Comparison of ENCODE assay signal across 9 mouse cellular contexts in genomic region chr5:64345181-64345735, GRCm38 (mm10).
DNase-seq lines count a peak whose midpoint lies in the region; ATAC-seq lines count a peak whose summit lies in the region.
"Had no signal": no experiment of that assay in that cellular context is flagged by ENCODE, and none has a peak within 500 bp of the region (broad histone marks: within the 10 kb centered on the region; RNA-seq: fewer than 3 reads in every experiment).

No protein-coding gene starts in this region.

- peak; percentile 66 for ATAC-seq in kidney, embryonic 14.5 days (ENCODE audit: low FRiP score, low TSS enrichment)

- H3K9me3 ChIP-seq in embryonic facial prominence, embryonic 10.5 days = no peaks in the 10 kb centered on the region
- H3K9me3 ChIP-seq in kidney, embryonic 14.5 days (ENCODE audit: control insufficient read depth, low read length) = no peaks in the 10 kb centered on the region

- H3K4me3 ChIP-seq in embryonic facial prominence, embryonic 10.5 days = no peak overlapping the region
- H3K4me3 ChIP-seq in kidney, embryonic 14.5 days (ENCODE audit: low read length) = no peak overlapping the region
- H3K4me3 ChIP-seq: erythroblast, embryonic 14.5 days had no signal

- 61% methylated on average over 16 of the region's 16 CpGs for WGBS in embryonic facial prominence, embryonic 10.5 days
- WGBS in kidney, embryonic 14.5 days = 35% methylated on average over 16 of the region's 16 CpGs

- no peak overlapping the region for H3K9ac ChIP-seq in kidney, embryonic 14.5 days (ENCODE audit: low read depth, low read length)

- peak; percentile 40 for DNase-seq in ZHBTc4 (ENCODE audit: low read depth, low spot score)
- DNase-seq in embryonic facial prominence, embryonic 10.5 days (ENCODE audit: low spot score) = peak; percentile 42
- DNase-seq in lung, postnatal 14 days = peak; percentile 25
- DNase-seq in retina, embryonic 14.5 days (ENCODE audit: low spot score) = no peak
- DNase-seq in cerebellum, postnatal 14 days = no peak
- no peak for DNase-seq in right cerebral cortex, postnatal 36 days (ENCODE audit: low spot score in 2 of 2)
- DNase-seq: thymus, adult 18-20 months had no signal

- peaks cover 23% of the 10 kb centered on the region for H3K4me1 ChIP-seq in embryonic facial prominence, embryonic 10.5 days
- H3K4me1 ChIP-seq in kidney, embryonic 14.5 days (ENCODE audit: control insufficient read depth, insufficient read depth, low read length) = peaks cover 12% of the 10 kb centered on the region

- H3K36me3 ChIP-seq in embryonic facial prominence, embryonic 10.5 days (replicated peaks) = peaks cover 66% of the 10 kb centered on the region
- H3K36me3 ChIP-seq in kidney, embryonic 14.5 days (ENCODE audit: control insufficient read depth, insufficient read depth, low read length) = peaks cover 27% of the 10 kb centered on the region

- peak overlapping the region; percentile 37; the same call in 1 of the 2 replicates for H3K27ac ChIP-seq in embryonic facial prominence, embryonic 10.5 days (replicated peaks)
- H3K27ac ChIP-seq in kidney, embryonic 14.5 days (ENCODE audit: low read depth, low read length) = peak overlapping the region; percentile 57; the same call in 1 of the 2 replicates

- no peaks in the 10 kb centered on the region for H3K27me3 ChIP-seq in embryonic facial prominence, embryonic 10.5 days (replicated peaks; ENCODE audit: low read depth, poor library complexity, severe bottlenecking)
- no peaks in the 10 kb centered on the region for H3K27me3 ChIP-seq in kidney, embryonic 14.5 days (ENCODE audit: control insufficient read depth, insufficient read depth, low read length)

- H3K4me2 ChIP-seq in kidney, embryonic 14.5 days (replicated peaks; ENCODE audit: low read depth, low read length) = no peak overlapping the region

Comparison
In these comparisons a context has a peak if more than half of its experiments do, and no peak if none do; other contexts are left out.
1. DNase-seq: peak in ZHBTc4 (single experiment), embryonic facial prominence, embryonic 10.5 days (single experiment) and lung, postnatal 14 days (single experiment); none in retina, embryonic 14.5 days (single experiment), cerebellum, postnatal 14 days (0 of 2) and right cerebral cortex, postnatal 36 days (0 of 2).